In the genomic region with DNA sequence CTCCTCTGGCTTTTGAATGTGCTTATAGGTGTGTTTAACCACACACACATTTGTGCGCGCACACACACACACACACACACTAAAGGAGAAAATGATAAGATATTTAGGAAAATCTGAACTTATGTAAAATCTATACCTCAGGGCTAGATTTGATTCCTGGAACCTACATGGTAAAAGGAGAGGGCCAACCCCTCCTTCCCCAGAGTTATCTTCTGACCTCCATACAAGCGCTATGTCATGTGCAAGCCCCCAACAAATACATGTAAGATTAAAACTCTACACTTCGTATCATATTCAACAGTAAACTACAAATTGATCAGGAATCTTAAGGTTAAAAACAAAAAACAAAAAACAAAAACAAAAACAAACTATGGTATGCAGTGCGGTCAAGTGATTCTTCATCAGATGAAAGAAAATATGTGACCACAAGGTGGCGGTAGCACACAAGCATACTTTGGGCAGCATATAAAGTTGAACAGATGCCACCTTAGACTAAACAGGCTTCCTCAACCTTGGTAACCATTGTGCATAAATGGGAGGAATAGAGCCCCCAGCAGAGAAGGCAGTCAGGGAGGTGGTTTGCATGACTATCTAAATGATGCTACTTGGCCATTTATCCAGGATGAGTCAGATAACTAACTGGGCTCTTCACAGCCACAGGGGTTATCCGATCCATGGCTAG, we compare ENCODE assay signal across 8 mouse cellular contexts. TPM values are rescaled to one million over a fixed set of nuclear protein-coding genes. Genes with fewer than 3 reads are reported as not detected.
DNase-seq lines count a peak whose midpoint lies in the region; ATAC-seq and TF ChIP-seq lines count a peak whose summit lies in the region.
"Had no signal": no experiment of that assay in that cellular context is flagged by ENCODE, and none has a peak within 500 bp of the region (broad histone marks: within the 10 kb centered on the region; RNA-seq: fewer than 3 reads in every experiment).

No protein-coding gene starts in this region.

- peaks cover 10% of the 10 kb centered on the region for H3K9me3 ChIP-seq in hindbrain, embryonic 12.5 days (replicated peaks)

- no peaks in the 10 kb centered on the region for H3K4me1 ChIP-seq in embryonic fibroblast, embryonic 13.5 days (ENCODE audit: control insufficient read depth, insufficient read depth, low read length)
- no peaks in the 10 kb centered on the region for H3K4me1 ChIP-seq in hindbrain, embryonic 12.5 days
- H3K4me1 ChIP-seq: limb, embryonic 13.5 days had no signal

- TF ChIP-seq POLR2A in embryonic fibroblast, embryonic 13.5 days (IDR thresholded peaks at IDR 0.05; ENCODE audit: low read depth, low read length) = no peak

- no peak overlapping the region for H3K27ac ChIP-seq in embryonic fibroblast, embryonic 13.5 days (ENCODE audit: insufficient read depth, low read length)
- H3K27ac ChIP-seq in hindbrain, embryonic 12.5 days = no peak overlapping the region
- H3K27ac ChIP-seq: limb, embryonic 13.5 days had no signal

- no peak overlapping the region for H3K4me2 ChIP-seq in hindbrain, embryonic 12.5 days (replicated peaks)
- H3K4me2 ChIP-seq: limb, embryonic 13.5 days had no signal

- H3K9ac ChIP-seq in hindbrain, embryonic 12.5 days = no peak overlapping the region
- H3K9ac ChIP-seq: limb, embryonic 13.5 days had no signal

- peak; percentile 50; the same call in 1 of the 2 replicates for ATAC-seq in hindbrain, embryonic 12.5 days (ENCODE audit: low FRiP score)

- peaks cover 33% of the 10 kb centered on the region for H3K36me3 ChIP-seq in hindbrain, embryonic 12.5 days

- H3K4me3 ChIP-seq in embryonic fibroblast, embryonic 13.5 days (ENCODE audit: insufficient read depth, low read length) = no peak overlapping the region
- H3K4me3 ChIP-seq in hindbrain, embryonic 12.5 days = no peak overlapping the region
- H3K4me3 ChIP-seq: limb, embryonic 13.5 days had no signal

- 0 out of 2 replicates have a peak, but pooled peaks have one; percentile 29 for TF ChIP-seq CTCF in embryonic fibroblast, embryonic 13.5 days (IDR thresholded peaks at IDR 0.05; ENCODE audit: borderline replicate concordance, insufficient read depth, low read length)

- DNase-seq in ES-CJ7 (ENCODE audit: low read depth, low spot score) = peak; percentile 65
- peak; percentile 73 for DNase-seq in adrenal gland, postnatal 14 days
- DNase-seq in layer of hippocampus, adult 9-11 months = peak; percentile 34
- peak; percentile 79 for DNase-seq in lung, postnatal 14 days
- peak; percentile 60 for DNase-seq in right cerebral cortex, postnatal 14 days

- no peaks in the 10 kb centered on the region for H3K27me3 ChIP-seq in hindbrain, embryonic 12.5 days

- 56% methylated on average over 7 of the region's 7 CpGs for WGBS in hindbrain, embryonic 12.5 days

RNA-seq across cellular contexts. Expression of gene Zfp26, which starts 6.9 kb away (rescaled TPM):
- 22.6 and 23.8 TPM in 2 replicates for total RNA-seq in adrenal gland, postnatal 14 days (2021)
- polyA plus RNA-seq in embryonic fibroblast, embryonic 13.5 days (2011; ENCODE audit: insufficient read length, low read depth, missing spikeins) = 31.4 and 33.7 TPM in 2 replicates
- polyA plus RNA-seq in hindbrain, embryonic 12.5 days (2016; fragmentation: Nextera tagmentation; extraction: Ambion mirVana) = 31.2 and 33.6 TPM in 2 replicates

RNA-seq across cellular contexts. Expression of gene Zfp426, which starts 25.6 kb away (rescaled TPM):
- 20.5 and 22.1 TPM in 2 replicates for total RNA-seq in adrenal gland, postnatal 14 days (2021)
- polyA plus RNA-seq in embryonic fibroblast, embryonic 13.5 days (2011; ENCODE audit: insufficient read length, low read depth, missing spikeins) = 18.6 and 20.5 TPM in 2 replicates
- 29.7 and 30.6 TPM in 2 replicates for polyA plus RNA-seq in hindbrain, embryonic 12.5 days (2016; fragmentation: Nextera tagmentation; extraction: Ambion mirVana)

RNA-seq across cellular contexts. Expression of gene Zfp266, which starts 54.3 kb away (rescaled TPM):
- 44.0 and 46.2 TPM in 2 replicates for total RNA-seq in adrenal gland, postnatal 14 days (2021)
- polyA plus RNA-seq in embryonic fibroblast, embryonic 13.5 days (2011; ENCODE audit: insufficient read length, low read depth, missing spikeins) = 74.5 and 108 TPM in 2 replicates
- 151 and 155 TPM in 2 replicates for polyA plus RNA-seq in hindbrain, embryonic 12.5 days (2016; fragmentation: Nextera tagmentation; extraction: Ambion mirVana)
